Mouse (Mus musculus): Measurements from ENCODE around the gene 4921504E06Rik. TPM values are rescaled to one million over a fixed set of nuclear protein-coding genes. Genes with fewer than 3 reads are reported as not detected.

The 4921504E06Rik gene
- polyA plus RNA-seq (2012; rRNA removed): 10.4 and 12.3 TPM in 2 replicates

DNA sequence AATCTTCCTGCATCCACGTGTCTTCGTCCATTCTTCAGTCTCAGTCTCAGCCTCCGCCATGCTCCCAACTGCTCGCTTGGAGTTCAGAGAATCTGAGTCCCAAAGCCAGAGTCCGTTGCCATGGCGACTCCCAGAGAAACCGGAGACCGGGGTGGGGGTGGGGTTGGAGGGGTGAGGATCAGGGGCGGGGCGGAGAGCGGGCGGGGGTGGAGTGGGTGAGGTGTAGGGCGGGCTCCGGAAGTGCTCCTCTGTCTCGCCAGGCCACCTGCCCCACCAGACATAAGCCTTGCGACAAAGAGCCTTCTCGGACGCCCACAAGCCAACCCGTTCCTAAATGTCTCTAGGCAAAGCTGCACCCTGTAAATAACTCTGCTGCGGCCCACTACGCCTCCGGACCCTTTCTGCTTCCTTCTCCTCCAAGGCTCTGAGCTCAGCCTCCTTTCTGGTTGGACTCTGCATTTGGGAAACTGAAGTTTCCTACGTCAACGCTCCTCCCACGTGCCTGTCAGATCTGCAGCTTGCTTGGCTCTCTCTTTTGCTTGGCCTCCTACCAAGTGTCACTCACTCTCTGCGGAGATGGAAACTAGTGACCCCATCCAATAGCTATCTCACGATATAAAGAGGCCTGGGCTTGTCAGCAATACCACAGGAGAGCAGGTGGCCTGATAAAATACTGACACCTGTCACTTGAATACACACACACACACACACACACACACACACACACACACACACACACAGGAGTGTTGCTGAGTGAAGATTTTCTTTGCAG is at the start of gene 4921504E06Rik:
Gene 4921504E06Rik, minus strand, starts transcription at position 94 of the 772 bp plus-strand sequence.
- no peaks in the 10 kb centered on the region for H3K27me3 ChIP-seq (ENCODE audit: control insufficient read depth, insufficient read depth, low read length)
- peak within 1 kb of the TSS; percentile 90 for H3K4me3 ChIP-seq (ENCODE audit: control insufficient read depth, low read depth, low read length)
- no peaks in the 10 kb centered on the region for H3K36me3 ChIP-seq (ENCODE audit: control insufficient read depth, insufficient read depth, low read length)
- peak within 1 kb of the TSS; percentile 49 for H3K27ac ChIP-seq (ENCODE audit: control insufficient read depth, insufficient read depth, low read depth, low read length)
- TF ChIP-seq POLR2A (IDR thresholded peaks at IDR 0.05; ENCODE audit: control insufficient read depth, low read depth, low read length) (peak; percentile 57; the same call in 1 of the 2 replicates), CTCF (IDR thresholded peaks at IDR 0.05; ENCODE audit: control insufficient read depth, insufficient read depth, insufficient replicate concordance, low read depth, low read length) (no peak)
- peaks cover 7% of the 10 kb centered on the region for H3K4me1 ChIP-seq (ENCODE audit: control insufficient read depth, insufficient read depth, low read length)

DNA sequence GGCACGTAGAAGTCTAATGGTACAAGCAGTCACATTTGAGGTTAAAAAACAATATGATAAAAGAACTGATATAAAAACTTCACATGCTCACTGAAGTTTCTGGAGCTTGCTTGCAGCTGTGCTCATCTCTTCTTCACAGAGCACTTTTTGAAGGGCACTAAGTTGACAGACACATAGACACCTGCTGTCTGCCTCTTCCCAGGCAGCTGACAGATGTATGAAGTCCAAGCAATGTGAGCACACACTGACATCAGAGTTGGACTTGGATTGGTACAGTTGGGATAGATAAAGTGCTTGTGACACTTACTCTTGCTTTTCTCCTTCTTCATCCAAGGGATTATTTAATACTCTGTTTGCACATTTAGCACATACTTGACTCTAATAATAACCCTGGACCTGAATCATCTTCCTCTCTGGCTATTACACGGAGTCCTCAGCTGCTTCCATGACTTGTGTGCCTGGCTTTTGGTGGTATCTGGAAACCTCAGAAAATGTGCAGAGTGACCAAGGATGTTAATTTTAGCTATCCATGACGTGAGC is 47.7 kb upstream of the 4921504E06Rik start:
- Histone ChIP-seq H3K27me3 (ENCODE audit: control insufficient read depth, insufficient read depth, low read length) (no peaks in the 10 kb centered on the region), H3K27ac (ENCODE audit: control insufficient read depth, insufficient read depth, low read depth, low read length) (no peak overlapping the region), H3K4me1 (ENCODE audit: control insufficient read depth, insufficient read depth, low read length) (no peaks in the 10 kb centered on the region), H3K4me3 (ENCODE audit: control insufficient read depth, low read depth, low read length) (no peak overlapping the region), H3K36me3 (ENCODE audit: control insufficient read depth, insufficient read depth, low read length) (no peaks in the 10 kb centered on the region)
- TF ChIP-seq POLR2A (IDR thresholded peaks at IDR 0.05; ENCODE audit: control insufficient read depth, low read depth, low read length) (no peak), CTCF (IDR thresholded peaks at IDR 0.05; ENCODE audit: control insufficient read depth, insufficient read depth, insufficient replicate concordance, low read depth, low read length) (no peak)

DNA sequence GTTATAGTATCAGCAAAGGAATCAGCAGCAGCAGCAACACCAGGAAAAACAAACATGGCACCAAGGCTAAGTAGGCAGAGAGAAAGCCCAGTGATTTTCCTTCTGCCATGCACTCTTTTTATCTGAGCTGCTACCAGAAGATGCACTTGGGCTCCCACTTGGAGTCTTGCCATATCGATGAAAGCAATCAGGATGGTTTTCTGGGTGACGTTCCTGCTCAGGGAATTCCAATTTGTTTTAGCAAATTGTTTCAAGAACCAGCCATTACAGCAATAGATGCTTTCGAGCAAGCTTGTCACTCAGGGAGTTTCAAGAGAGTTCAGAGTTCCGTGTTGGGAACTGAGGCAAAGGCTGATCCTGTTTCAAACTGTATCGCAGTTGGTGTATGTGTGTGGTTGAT is 47.1 kb upstream of the 4921504E06Rik start:
- Histone ChIP-seq H3K36me3 (ENCODE audit: control insufficient read depth, insufficient read depth, low read length) (no peaks in the 10 kb centered on the region), H3K27ac (ENCODE audit: control insufficient read depth, insufficient read depth, low read depth, low read length) (no peak overlapping the region), H3K4me3 (ENCODE audit: control insufficient read depth, low read depth, low read length) (no peak overlapping the region), H3K27me3 (ENCODE audit: control insufficient read depth, insufficient read depth, low read length) (no peaks in the 10 kb centered on the region), H3K4me1 (ENCODE audit: control insufficient read depth, insufficient read depth, low read length) (no peaks in the 10 kb centered on the region)
- TF ChIP-seq CTCF (IDR thresholded peaks at IDR 0.05; ENCODE audit: control insufficient read depth, insufficient read depth, insufficient replicate concordance, low read depth, low read length) (no peak), POLR2A (IDR thresholded peaks at IDR 0.05; ENCODE audit: control insufficient read depth, low read depth, low read length) (no peak)

DNA sequence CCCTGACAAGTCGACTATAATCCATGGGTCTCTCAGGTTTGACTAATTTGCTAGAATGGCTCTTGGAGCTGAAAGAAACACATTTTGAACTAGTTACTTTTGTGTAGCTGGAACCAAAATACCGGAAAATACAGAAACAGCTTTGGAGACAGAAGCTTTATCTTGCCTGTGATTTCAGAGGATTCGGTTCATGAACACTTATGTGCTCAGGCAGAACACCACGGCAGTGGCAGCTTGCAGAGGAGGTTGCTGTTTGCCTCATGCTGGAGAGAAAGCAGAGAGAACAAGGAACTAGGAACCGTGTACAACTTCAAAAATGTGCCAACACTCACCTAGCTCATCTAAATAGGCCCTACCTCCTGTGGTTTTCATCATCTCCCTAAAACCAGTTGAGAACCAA is 46.1 kb upstream of the 4921504E06Rik start:
- no peaks in the 10 kb centered on the region for H3K36me3 ChIP-seq (ENCODE audit: control insufficient read depth, insufficient read depth, low read length)
- H3K27me3 ChIP-seq (ENCODE audit: control insufficient read depth, insufficient read depth, low read length): no peaks in the 10 kb centered on the region

DNA sequence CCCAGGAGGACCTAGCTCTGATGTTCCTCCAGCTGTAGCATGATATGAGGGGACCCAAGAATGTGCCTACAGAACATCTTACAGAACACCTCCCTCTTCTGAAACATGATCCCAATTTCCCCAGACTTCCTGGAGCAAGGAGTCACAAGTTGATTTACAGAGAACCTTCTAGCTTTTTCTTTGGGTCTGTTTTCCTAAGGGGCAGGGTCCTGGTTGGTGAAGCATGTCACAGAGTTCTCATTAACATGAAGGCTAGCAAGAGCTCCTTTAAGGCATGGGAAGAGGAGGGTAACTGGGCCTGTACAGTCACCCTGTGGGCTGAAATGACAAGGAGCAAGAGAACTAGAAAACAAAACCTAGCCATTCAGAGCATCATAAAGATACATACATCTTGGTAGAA is 43.3 kb upstream of the 4921504E06Rik start:
- TF ChIP-seq POLR2A (IDR thresholded peaks at IDR 0.05; ENCODE audit: control insufficient read depth, low read depth, low read length) (no peak), CTCF (IDR thresholded peaks at IDR 0.05; ENCODE audit: control insufficient read depth, insufficient read depth, insufficient replicate concordance, low read depth, low read length) (no peak)
- Histone ChIP-seq H3K27ac (ENCODE audit: control insufficient read depth, insufficient read depth, low read depth, low read length) (no peak overlapping the region), H3K36me3 (ENCODE audit: control insufficient read depth, insufficient read depth, low read length) (no peaks in the 10 kb centered on the region), H3K27me3 (ENCODE audit: control insufficient read depth, insufficient read depth, low read length) (no peaks in the 10 kb centered on the region), H3K4me3 (ENCODE audit: control insufficient read depth, low read depth, low read length) (no peak overlapping the region), H3K4me1 (ENCODE audit: control insufficient read depth, insufficient read depth, low read length) (no peaks in the 10 kb centered on the region)

More for the DNA sequence above, 46.1 kb upstream of the 4921504E06Rik start:
- no peak overlapping the region for H3K27ac ChIP-seq (ENCODE audit: control insufficient read depth, insufficient read depth, low read depth, low read length)
- no peaks in the 10 kb centered on the region for H3K4me1 ChIP-seq (ENCODE audit: control insufficient read depth, insufficient read depth, low read length)
- no peak overlapping the region for H3K4me3 ChIP-seq (ENCODE audit: control insufficient read depth, low read depth, low read length)
- TF ChIP-seq POLR2A (IDR thresholded peaks at IDR 0.05; ENCODE audit: control insufficient read depth, low read depth, low read length) (no peak), CTCF (IDR thresholded peaks at IDR 0.05; ENCODE audit: control insufficient read depth, insufficient read depth, insufficient replicate concordance, low read depth, low read length) (no peak)

DNA sequence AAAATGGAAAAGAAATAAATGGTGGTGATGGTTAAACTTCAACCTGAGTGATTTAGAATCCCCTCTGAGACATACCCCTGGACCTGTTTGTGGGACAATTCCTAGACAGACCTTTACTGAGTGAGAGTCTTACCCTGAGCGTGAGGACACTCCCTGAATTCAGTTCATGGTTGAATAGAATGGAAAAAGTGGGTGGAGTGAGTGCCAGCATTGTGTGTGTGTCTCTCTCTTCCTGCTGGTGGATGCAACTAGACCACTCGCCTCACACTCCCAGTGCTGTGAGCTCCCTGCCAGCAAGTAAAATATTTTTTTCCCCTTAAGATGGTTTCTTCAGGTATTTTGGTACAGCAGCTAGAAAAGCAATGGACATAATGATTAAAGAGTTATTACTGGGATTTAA is 42.7 kb upstream of the 4921504E06Rik start:
- no peak overlapping the region for H3K27ac ChIP-seq (ENCODE audit: control insufficient read depth, insufficient read depth, low read depth, low read length)

DNA sequence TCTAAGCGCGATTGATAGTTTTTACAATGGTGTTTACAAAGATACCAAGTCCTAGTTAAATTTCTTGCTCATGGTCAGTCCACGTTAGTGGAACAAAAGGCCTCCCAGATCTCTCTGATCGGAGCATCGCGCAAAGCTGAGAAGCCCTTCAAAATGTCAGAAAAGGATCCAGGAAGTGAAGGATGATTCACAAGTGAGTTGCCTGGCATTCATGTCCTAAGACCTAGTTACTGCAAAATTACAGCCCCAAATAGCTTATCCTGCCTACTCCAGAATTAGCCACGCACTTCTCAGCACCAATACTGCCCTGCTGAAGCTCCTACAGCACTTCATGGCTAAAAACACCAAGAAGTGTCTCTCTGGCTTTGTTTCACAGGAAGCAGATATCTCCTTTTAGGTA is 41.1 kb upstream of the 4921504E06Rik start:
- TF ChIP-seq CTCF (IDR thresholded peaks at IDR 0.05; ENCODE audit: control insufficient read depth, insufficient read depth, insufficient replicate concordance, low read depth, low read length): no peak
- no peak for TF ChIP-seq POLR2A (IDR thresholded peaks at IDR 0.05; ENCODE audit: control insufficient read depth, low read depth, low read length)

More for the DNA sequence above, 42.7 kb upstream of the 4921504E06Rik start:
- H3K36me3 ChIP-seq (ENCODE audit: control insufficient read depth, insufficient read depth, low read length): no peaks in the 10 kb centered on the region
- H3K4me3 ChIP-seq (ENCODE audit: control insufficient read depth, low read depth, low read length): no peak overlapping the region
- H3K4me1 ChIP-seq (ENCODE audit: control insufficient read depth, insufficient read depth, low read length): no peaks in the 10 kb centered on the region
- TF ChIP-seq POLR2A (IDR thresholded peaks at IDR 0.05; ENCODE audit: control insufficient read depth, low read depth, low read length) (no peak), CTCF (IDR thresholded peaks at IDR 0.05; ENCODE audit: control insufficient read depth, insufficient read depth, insufficient replicate concordance, low read depth, low read length) (no peak)
- H3K27me3 ChIP-seq (ENCODE audit: control insufficient read depth, insufficient read depth, low read length): no peaks in the 10 kb centered on the region

More for the DNA sequence above, 41.1 kb upstream of the 4921504E06Rik start:
- H3K4me3 ChIP-seq (ENCODE audit: control insufficient read depth, low read depth, low read length): no peak overlapping the region
- H3K27ac ChIP-seq (ENCODE audit: control insufficient read depth, insufficient read depth, low read depth, low read length): no peak overlapping the region
- H3K4me1 ChIP-seq (ENCODE audit: control insufficient read depth, insufficient read depth, low read length): no peaks in the 10 kb centered on the region
- H3K36me3 ChIP-seq (ENCODE audit: control insufficient read depth, insufficient read depth, low read length): no peaks in the 10 kb centered on the region
- no peaks in the 10 kb centered on the region for H3K27me3 ChIP-seq (ENCODE audit: control insufficient read depth, insufficient read depth, low read length)
